Mouse (Mus musculus) liver, postnatal 0 days (tissue): ENCODE results near the gene 1700113H08Rik. TPM values are rescaled to one million over a fixed set of nuclear protein-coding genes. Genes with fewer than 3 reads are reported as not detected.

Experiments used
- ATAC-seq: fragments of 200-750 bp; cut with Nextera tagmentation; 2 replicates; pipeline ENCODE4 v1.8.0; 2017; ENCODE audit warnings: mild to moderate bottlenecking, moderate library complexity
- DNase-seq: peaks from one replicate; pipeline ENCODE4 v3.0.0-alpha.2; 2016
- H3K27ac ChIP-seq: fragments of 300-500 bp; sonication (generic); 2 replicates; pipeline ENCODE4 v1.5.1; 2014; ENCODE audit warnings: antibody characterized with exemption, moderate library complexity, mild to moderate bottlenecking, low read depth
- H3K27me3 ChIP-seq: fragments of 300-500 bp; sonication (generic); 2 replicates; pipeline ENCODE4 v1.6.1; 2014; ENCODE audit warnings: low read length, control low read depth, mixed read lengths; ENCODE audit not compliant: insufficient read depth
- H3K36me3 ChIP-seq: fragments of 300-500 bp; sonication (generic); replicated peaks from 2 replicates; pipeline ENCODE4 v1.6.1; 2014; ENCODE audit warnings: mild to moderate bottlenecking, control low read depth, low read length, moderate library complexity, mixed read lengths; ENCODE audit not compliant: insufficient read depth
- H3K4me1 ChIP-seq: fragments of 300-500 bp; sonication (generic); 2 replicates; pipeline ENCODE4 v1.6.1; 2014; ENCODE audit warnings: antibody characterized with exemption, mild to moderate bottlenecking, control low read depth; ENCODE audit not compliant: insufficient read depth
- H3K4me2 ChIP-seq: fragments of 300-500 bp; sonication (generic); 2 replicates; pipeline ENCODE4 v1.6.1; 2014; ENCODE audit warnings: low read depth, mild to moderate bottlenecking, low read length, moderate library complexity, mixed read lengths
- H3K4me3 ChIP-seq: fragments of 300-500 bp; sonication (generic); 2 replicates; pipeline ENCODE4 v1.5.1; 2014; ENCODE audit warnings: low read depth, low read length
- H3K9ac ChIP-seq: fragments of 300-500 bp; sonication (generic); replicated peaks from 2 replicates; pipeline ENCODE4 v1.6.1; 2014; ENCODE audit warnings: mild to moderate bottlenecking, moderate library complexity
- H3K9me3 ChIP-seq: fragments of 300-500 bp; sonication (generic); 2 replicates; pipeline ENCODE4 v1.6.1; 2016; ENCODE audit warnings: mild to moderate bottlenecking, control low read depth, low read length, mixed read lengths
- CTCF ChIP-seq: sonication (generic); IDR thresholded peaks from 2 replicates; pipeline ENCODE4 v1.5.1; 2016; ENCODE audit warnings: antibody characterized with exemption, low read depth
- EP300 ChIP-seq: IDR thresholded peaks from 2 replicates; pipeline ENCODE4 v1.6.1; 2016; ENCODE audit warnings: antibody characterized with exemption, low read depth, mild to moderate bottlenecking
- WGBS: fragments of 180-500 bp; shearing (Covaris S2); extraction: QIAGEN DNeasy Blood & Tissue Kit; methylation state at CpG from one replicate; pipeline ENCODE4 v1.1.7; 2014; ENCODE audit not compliant: insufficient replicate concordance; 5-methylcytosine and 5-hydroxymethylcytosine counted together
- polyA plus RNA-seq: library from polyadenylated mRNA; unstranded; fragments of >200 nt; fragmentation: Nextera tagmentation; extraction: Ambion mirVana; gene quantifications from 2 replicates; pipeline ENCODE4 v1.2.1, GENCODE M21; 2015

1700113H08Rik gene
- polyA plus RNA-seq, 1 experiment from 2014 or later = not detected

GRCm38 (mm10) chr10:87039340-87039739 lies 18.5 kb upstream of the 1700113H08Rik start:
- Histone ChIP-seq H3K27me3 (no peaks in the 10 kb centered on the region), H3K27ac (no peak overlapping the region), H3K4me3 (no peak overlapping the region), H3K4me1 (no peaks in the 10 kb centered on the region), H3K9ac (no peak overlapping the region), H3K9me3 (no peaks in the 10 kb centered on the region), H3K36me3 (no peaks in the 10 kb centered on the region), H3K4me2 (no peak overlapping the region)
- ATAC-seq (no peak), DNase-seq (no peak)
- TF ChIP-seq EP300 = no peak
- TF ChIP-seq CTCF = no peak
- WGBS = 62% methylated on average over 6 of the region's 6 CpGs

GRCm38 (mm10) chr10:87039800-87040199 lies 18.0 kb upstream of the 1700113H08Rik start:
- TF ChIP-seq CTCF (no peak), EP300 (no peak)
- no peaks in the 10 kb centered on the region for H3K36me3 ChIP-seq
- no peak overlapping the region for H3K27ac ChIP-seq
- no peak overlapping the region for H3K4me2 ChIP-seq
- H3K4me1 ChIP-seq = no peaks in the 10 kb centered on the region
- DNase-seq (no peak), ATAC-seq (no peak)
- no peak overlapping the region for H3K4me3 ChIP-seq
- H3K9me3 ChIP-seq = no peaks in the 10 kb centered on the region
- no peak overlapping the region for H3K9ac ChIP-seq
- 64% methylated on average over 3 of the region's 3 CpGs for WGBS
- no peaks in the 10 kb centered on the region for H3K27me3 ChIP-seq

- TF ChIP-seq CTCF = no peak
- TF ChIP-seq EP300 = no peak
- H3K4me3 ChIP-seq = no peak overlapping the region
Measured at GRCm38 (mm10) chr10:87041265-87041664, 16.6 kb upstream of the 1700113H08Rik start.

GRCm38 (mm10) chr10:87045273-87045672 lies 12.6 kb upstream of the 1700113H08Rik start:
- H3K9ac ChIP-seq = no peak overlapping the region
- no peaks in the 10 kb centered on the region for H3K27me3 ChIP-seq
- no peaks in the 10 kb centered on the region for H3K36me3 ChIP-seq
- TF ChIP-seq CTCF (no peak), EP300 (no peak)
- ATAC-seq = no peak
- H3K9me3 ChIP-seq = no peaks in the 10 kb centered on the region
- H3K27ac ChIP-seq = no peak overlapping the region
- no peak for DNase-seq
- 38% methylated on average over 3 of the region's 3 CpGs for WGBS
- no peaks in the 10 kb centered on the region for H3K4me1 ChIP-seq
- no peak overlapping the region for H3K4me3 ChIP-seq
- H3K4me2 ChIP-seq = no peak overlapping the region

More at GRCm38 (mm10) chr10:87041265-87041664, 16.6 kb upstream of the 1700113H08Rik start:
- H3K4me2 ChIP-seq = no peak overlapping the region
- no peaks in the 10 kb centered on the region for H3K27me3 ChIP-seq
- no peak overlapping the region for H3K9ac ChIP-seq
- no peaks in the 10 kb centered on the region for H3K36me3 ChIP-seq
- DNase-seq = no peak
- H3K27ac ChIP-seq = no peak overlapping the region
- whole genome bisulfite sequencing = 76% methylated on average over 7 of the region's 7 CpGs
- H3K4me1 ChIP-seq = no peaks in the 10 kb centered on the region
- no peaks in the 10 kb centered on the region for H3K9me3 ChIP-seq
- no peak for ATAC-seq

- no peak for DNase-seq
- ATAC-seq = no peak
- Histone ChIP-seq H3K4me1 (no peaks in the 10 kb centered on the region), H3K27ac (no peak overlapping the region), H3K36me3 (no peaks in the 10 kb centered on the region), H3K4me2 (no peak overlapping the region), H3K4me3 (no peak overlapping the region), H3K27me3 (no peaks in the 10 kb centered on the region), H3K9me3 (no peaks in the 10 kb centered on the region), H3K9ac (no peak overlapping the region)
- no peak for TF ChIP-seq EP300
- no peak for TF ChIP-seq CTCF
- WGBS = 58% methylated on average over 6 of the region's 6 CpGs
Measured at GRCm38 (mm10) chr10:87046469-87046868, 11.4 kb upstream of the 1700113H08Rik start.

GRCm38 (mm10) chr10:87046931-87047468 lies 10.8 kb upstream of the 1700113H08Rik start:
- Histone ChIP-seq H3K27ac (no peak overlapping the region), H3K36me3 (no peaks in the 10 kb centered on the region), H3K9me3 (no peaks in the 10 kb centered on the region), H3K4me1 (no peaks in the 10 kb centered on the region), H3K27me3 (no peaks in the 10 kb centered on the region), H3K9ac (no peak overlapping the region), H3K4me2 (no peak overlapping the region), H3K4me3 (no peak overlapping the region)
- TF ChIP-seq EP300 = no peak
- TF ChIP-seq CTCF = peak; percentile 42
- no peak for ATAC-seq
- peak; percentile 26 for DNase-seq
- 82% methylated on average over 10 of the region's 10 CpGs for WGBS

GRCm38 (mm10) chr10:87049179-87049578 lies 8.7 kb upstream of the 1700113H08Rik start:
- Histone ChIP-seq H3K9me3 (no peaks in the 10 kb centered on the region), H3K4me3 (no peak overlapping the region), H3K4me2 (no peak overlapping the region), H3K27ac (no peak overlapping the region), H3K27me3 (no peaks in the 10 kb centered on the region), H3K36me3 (no peaks in the 10 kb centered on the region), H3K9ac (no peak overlapping the region), H3K4me1 (no peaks in the 10 kb centered on the region)
- 68% methylated on average over 3 of the region's 3 CpGs for WGBS
- DNase-seq (no peak), ATAC-seq (no peak)
- TF ChIP-seq CTCF (no peak), EP300 (no peak)
